Mouse (Mus musculus) thymus, adult 2 months (tissue): Measurements from ENCODE around the gene Sass6. TPM values are rescaled to one million over a fixed set of nuclear protein-coding genes. Genes with fewer than 3 reads are reported as not detected.
A peak's percentile ranks its signal among the peaks of the same experiment; 100 is the strongest.
"Not testable (repeated sequence)": the region's sequence is repeated elsewhere in the genome, so short reads cannot be mapped to it uniquely, and the experiment has no call there.

Source experiments
- DNase-seq: peaks from one replicate; pipeline ENCODE4 v3.0.0; 2021
- H3K27ac ChIP-seq: fragments of 200-500 bp; 2 replicates; pipeline ENCODE4 v1.5.1; 2012; ENCODE audit warnings: low read length, control low read depth; ENCODE audit not compliant: control insufficient read depth, insufficient read depth
- H3K27me3 ChIP-seq: fragments of 200-500 bp; 2 replicates; pipeline ENCODE4 v1.6.1; 2012; ENCODE audit warnings: mild to moderate bottlenecking, low read length, moderate library complexity, mixed read lengths; ENCODE audit not compliant: control insufficient read depth, insufficient read depth
- H3K36me3 ChIP-seq: fragments of 200-500 bp; 2 replicates; pipeline ENCODE4 v1.6.1; 2012; ENCODE audit warnings: mild to moderate bottlenecking, low read length, moderate library complexity; ENCODE audit not compliant: control insufficient read depth, insufficient read depth
- H3K4me1 ChIP-seq: fragments of 200-500 bp; replicated peaks from 2 replicates; pipeline ENCODE4 v1.6.1; 2012; ENCODE audit warnings: low read length; ENCODE audit not compliant: control insufficient read depth, insufficient read depth
- H3K4me3 ChIP-seq: fragments of 200-500 bp; 2 replicates; pipeline ENCODE4 v1.5.1; 2012; ENCODE audit warnings: mild to moderate bottlenecking, low read length, control low read depth, moderate library complexity; ENCODE audit not compliant: control insufficient read depth, insufficient read depth
- CTCF ChIP-seq: fragments of 200-500 bp; IDR thresholded peaks from 2 replicates; pipeline ENCODE4 v1.5.1; 2012; ENCODE audit warnings: mild to moderate bottlenecking, control low read depth, low read length, moderate library complexity, borderline replicate concordance; ENCODE audit not compliant: control insufficient read depth, poor library complexity, insufficient read depth; ENCODE audit errors: extremely low read depth
- POLR2A ChIP-seq: fragments of 200-500 bp; IDR thresholded peaks from 2 replicates; pipeline ENCODE4 v1.6.1; 2012; ENCODE audit warnings: mild to moderate bottlenecking, low read length, control low read depth, moderate library complexity; ENCODE audit not compliant: control insufficient read depth, poor library complexity, insufficient read depth; ENCODE audit errors: extremely low read depth
- WGBS: fragments of 180-500 bp; shearing (Covaris S2); methylation state at CpG from one replicate; pipeline ENCODE4 v1.1.7; 2018; 5-methylcytosine and 5-hydroxymethylcytosine counted together
- polyA plus RNA-seq: library from polyadenylated mRNA; depleted of rRNA; stranded (reverse); fragments of >200 nt; gene quantifications from 2 replicates; pipeline ENCODE4 v1.2.3, GENCODE M21; 2012; rRNA removed

Gene Sass6
- polyA plus RNA-seq, 1 experiment, result 7.6 TPM

DNA sequence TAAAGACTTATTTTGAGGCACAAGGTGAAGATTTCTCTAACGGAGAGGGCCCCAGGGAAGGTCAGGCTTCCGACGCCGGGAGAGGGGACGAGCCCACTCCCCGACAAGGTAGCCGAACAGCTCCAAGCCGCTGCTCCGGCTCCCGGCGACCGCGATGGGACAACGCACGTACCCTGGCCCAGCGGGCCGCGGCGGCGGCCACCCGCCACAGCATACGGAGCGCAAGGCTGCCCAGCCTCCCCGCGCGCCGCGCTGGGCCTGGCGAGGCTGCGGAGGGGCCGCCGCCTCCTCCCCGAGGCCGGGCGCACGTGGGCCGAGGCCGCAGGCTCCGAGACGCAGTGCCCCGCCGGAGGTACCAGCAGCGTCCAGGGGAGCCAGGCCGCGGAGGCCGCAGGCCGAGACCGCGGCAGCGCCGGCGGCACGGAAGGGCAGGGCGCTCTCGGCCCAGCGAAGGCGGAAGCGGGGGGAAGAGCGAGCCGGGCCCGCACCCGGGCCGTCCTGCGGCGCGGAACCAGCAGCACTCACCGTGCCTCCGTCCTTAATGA, 67.2 kb downstream of the Sass6 start:
- peak overlapping the region; percentile 89 for H3K4me3 ChIP-seq
- DNase-seq, result no peak
- H3K4me1 ChIP-seq, result peaks cover 13% of the 10 kb centered on the region; the same call in 1 of the 2 replicates
- no peak overlapping the region; the same call in 1 of the 2 replicates for H3K27ac ChIP-seq
- TF ChIP-seq CTCF, result no peak
- no peak for TF ChIP-seq POLR2A
- no peaks in the 10 kb centered on the region for H3K36me3 ChIP-seq
- under 1% methylated on average over 63 of the region's 68 CpGs for WGBS
- no peaks in the 10 kb centered on the region for H3K27me3 ChIP-seq

GRCm38 (mm10) chr3:116662463-116662863, 67.7 kb downstream of the Sass6 start, which contains the start of gene Mfsd14a:
Gene Mfsd14a, minus strand, starts transcription at chr3:116662677.
- Histone ChIP-seq H3K27ac (no peak within 1 kb of the TSS; the same call in 1 of the 2 replicates), H3K4me1 (peaks cover 13% of the 10 kb centered on the region; the same call in 1 of the 2 replicates), H3K4me3 (peak within 1 kb of the TSS; percentile 89), H3K27me3 (no peaks in the 10 kb centered on the region), H3K36me3 (no peaks in the 10 kb centered on the region)
- WGBS, result under 1% methylated on average over 39 of the region's 39 CpGs
- TF ChIP-seq CTCF, result peak; percentile 75; the same call in 1 of the 2 replicates
- TF ChIP-seq POLR2A, result peak; percentile 98
- DNase-seq, result peak; percentile 100

DNA sequence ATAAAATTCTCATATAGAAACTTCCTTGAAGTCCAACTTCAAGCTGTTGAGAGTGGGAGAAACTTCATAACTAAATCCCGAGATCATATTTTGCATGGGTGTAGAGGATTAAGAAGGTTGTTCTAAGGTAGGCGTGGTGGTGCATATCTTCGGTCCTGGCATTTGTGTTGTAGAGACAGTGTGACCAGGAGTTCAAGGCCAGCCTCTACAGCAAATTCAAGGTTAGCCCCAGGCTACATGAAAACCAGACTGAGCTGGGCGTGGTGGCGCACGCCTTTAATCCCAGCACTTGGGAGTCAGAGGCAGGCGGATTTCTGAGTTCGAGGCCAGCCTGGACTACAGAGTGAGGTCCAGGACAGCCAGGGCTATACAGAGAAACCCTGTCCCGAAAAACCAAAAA, 69.5 kb downstream of the Sass6 start:
- H3K4me3 ChIP-seq, H3K4me1 ChIP-seq, H3K27ac ChIP-seq, H3K36me3 ChIP-seq, DNase-seq, H3K27me3 ChIP-seq: not testable (repeated sequence)
- WGBS, result 95% methylated on average over 9 of the region's 9 CpGs

Other genes with a start within 250 kb of the Sass6 start
- gene Cdc14a, start 170.9 kb upstream of the Sass6 start, polyA plus RNA-seq, result 8.0 and 11.5 TPM in 2 replicates
- 34.9 and 36.7 TPM in 2 replicates for gene Rtca, start 86.8 kb upstream of the Sass6 start, polyA plus RNA-seq
- 7.4 and 8.7 TPM in 2 replicates for gene Dbt, start 81.9 kb upstream of the Sass6 start, polyA plus RNA-seq
- 0.31 and 1.7 TPM in 2 replicates for gene Lrrc39, start 32.0 kb upstream of the Sass6 start, polyA plus RNA-seq
- 10.7 and 12.9 TPM in 2 replicates for gene Trmt13, start 19.6 kb downstream of the Sass6 start, polyA plus RNA-seq
- 25.2 and 28.6 TPM in 2 replicates for gene Mfsd14a, start 67.7 kb downstream of the Sass6 start, polyA plus RNA-seq
- gene Gm43191, start 86.3 kb downstream of the Sass6 start, polyA plus RNA-seq, result not detected in 2 replicates
- gene Slc35a3, start 117.8 kb downstream of the Sass6 start, polyA plus RNA-seq, result 6.8 and 11.1 TPM in 2 replicates
- gene Agl, start 213.2 kb downstream of the Sass6 start, polyA plus RNA-seq, result 8.0 and 8.9 TPM in 2 replicates